Mouse (Mus musculus): ENCODE data around the gene Sept9. TPM values are rescaled to one million over a fixed set of nuclear protein-coding genes. Genes with fewer than 3 reads are reported as not detected.

Sept9 gene
- polyA plus RNA-seq, 1 experiment from 2014 or later: 78.9 TPM

GRCm38 (mm10) chr11:117309108-117309917 is 109.9 kb downstream of the Sept9 start:
- Histone ChIP-seq H3K9ac (ENCODE audit: low read depth, low read length) (peak overlapping the region; percentile 13; the same call in 1 of the 2 replicates), H3K27me3 (ENCODE audit: control insufficient read depth, insufficient read depth, low read length) (no peaks in the 10 kb centered on the region), H3K4me1 (ENCODE audit: control insufficient read depth, insufficient read depth, low read length) (peaks cover 79% of the 10 kb centered on the region), H3K9me3 (replicated peaks; ENCODE audit: control insufficient read depth, low read length) (no peaks in the 10 kb centered on the region), H3K4me2 (peak overlapping the region; percentile 12; the same call in 1 of the 2 replicates), H3K27ac (ENCODE audit: low read depth, low read length) (0 out of 2 replicates have a peak overlapping the region, but pooled peaks have one; percentile 22), H3K36me3 (ENCODE audit: control insufficient read depth, insufficient read depth, low read length) (no peaks in the 10 kb centered on the region), H3K4me3 (ENCODE audit: low read depth, low read length) (no peak overlapping the region)
- 63% methylated on average over 17 of the region's 17 CpGs for WGBS (ENCODE audit: insufficient replicate concordance)
- no peak for ATAC-seq (replicated peaks; ENCODE audit: insufficient number of reproducible peaks, low FRiP score, low TSS enrichment)

- Histone ChIP-seq H3K9me3 (replicated peaks; ENCODE audit: control insufficient read depth, low read length) (no peaks in the 10 kb centered on the region), H3K36me3 (ENCODE audit: control insufficient read depth, insufficient read depth, low read length) (no peaks in the 10 kb centered on the region), H3K9ac (ENCODE audit: low read depth, low read length) (no peak overlapping the region), H3K4me2 (no peak overlapping the region; the same call in 1 of the 2 replicates), H3K27ac (ENCODE audit: low read depth, low read length) (0 out of 2 replicates have a peak overlapping the region, but pooled peaks have one; percentile 22), H3K4me1 (ENCODE audit: control insufficient read depth, insufficient read depth, low read length) (peaks cover 85% of the 10 kb centered on the region), H3K27me3 (ENCODE audit: control insufficient read depth, insufficient read depth, low read length) (no peaks in the 10 kb centered on the region), H3K4me3 (ENCODE audit: low read depth, low read length) (no peak overlapping the region)
- no peak for ATAC-seq (replicated peaks; ENCODE audit: insufficient number of reproducible peaks, low FRiP score, low TSS enrichment)
- WGBS (ENCODE audit: insufficient replicate concordance): 70% methylated on average over 3 of the region's 3 CpGs
Observed at GRCm38 (mm10) chr11:117309918-117310287, 110.4 kb downstream of the Sept9 start.

GRCm38 (mm10) chr11:117310341-117311107 is 111.1 kb downstream of the Sept9 start:
- no peak overlapping the region for H3K9ac ChIP-seq (ENCODE audit: low read depth, low read length)
- H3K27ac ChIP-seq (ENCODE audit: low read depth, low read length): no peak overlapping the region
- no peaks in the 10 kb centered on the region for H3K36me3 ChIP-seq (ENCODE audit: control insufficient read depth, insufficient read depth, low read length)

GRCm38 (mm10) chr11:117311127-117311800 is 111.8 kb downstream of the Sept9 start:
- no peak overlapping the region for H3K4me2 ChIP-seq
- H3K9me3 ChIP-seq (replicated peaks; ENCODE audit: control insufficient read depth, low read length): no peaks in the 10 kb centered on the region

More at GRCm38 (mm10) chr11:117310341-117311107, 111.1 kb downstream of the Sept9 start:
- no peak for ATAC-seq (replicated peaks; ENCODE audit: insufficient number of reproducible peaks, low FRiP score, low TSS enrichment)
- WGBS (ENCODE audit: insufficient replicate concordance): 79% methylated on average over 12 of the region's 12 CpGs
- Histone ChIP-seq H3K27me3 (ENCODE audit: control insufficient read depth, insufficient read depth, low read length) (no peaks in the 10 kb centered on the region), H3K4me1 (ENCODE audit: control insufficient read depth, insufficient read depth, low read length) (peaks cover 89% of the 10 kb centered on the region), H3K9me3 (replicated peaks; ENCODE audit: control insufficient read depth, low read length) (no peaks in the 10 kb centered on the region), H3K4me2 (no peak overlapping the region), H3K4me3 (ENCODE audit: low read depth, low read length) (no peak overlapping the region)

GRCm38 (mm10) chr11:117312028-117312901 is 112.8 kb downstream of the Sept9 start:
- no peaks in the 10 kb centered on the region for H3K9me3 ChIP-seq (replicated peaks; ENCODE audit: control insufficient read depth, low read length)
- no peaks in the 10 kb centered on the region for H3K36me3 ChIP-seq (ENCODE audit: control insufficient read depth, insufficient read depth, low read length)
- no peak overlapping the region for H3K4me2 ChIP-seq
- no peaks in the 10 kb centered on the region for H3K27me3 ChIP-seq (ENCODE audit: control insufficient read depth, insufficient read depth, low read length)
- H3K27ac ChIP-seq (ENCODE audit: low read depth, low read length): peak overlapping the region; percentile 24; the same call in 1 of the 2 replicates
- no peak for ATAC-seq (replicated peaks; ENCODE audit: insufficient number of reproducible peaks, low FRiP score, low TSS enrichment)
- no peak overlapping the region for H3K9ac ChIP-seq (ENCODE audit: low read depth, low read length)
- peaks cover 90% of the 10 kb centered on the region for H3K4me1 ChIP-seq (ENCODE audit: control insufficient read depth, insufficient read depth, low read length)
- no peak overlapping the region for H3K4me3 ChIP-seq (ENCODE audit: low read depth, low read length)
- 59% methylated on average over 23 of the region's 23 CpGs for WGBS (ENCODE audit: insufficient replicate concordance)

More at GRCm38 (mm10) chr11:117311127-117311800, 111.8 kb downstream of the Sept9 start:
- no peaks in the 10 kb centered on the region for H3K36me3 ChIP-seq (ENCODE audit: control insufficient read depth, insufficient read depth, low read length)
- H3K9ac ChIP-seq (ENCODE audit: low read depth, low read length): no peak overlapping the region
- H3K27me3 ChIP-seq (ENCODE audit: control insufficient read depth, insufficient read depth, low read length): no peaks in the 10 kb centered on the region
- H3K27ac ChIP-seq (ENCODE audit: low read depth, low read length): no peak overlapping the region
- WGBS (ENCODE audit: insufficient replicate concordance): 64% methylated on average over 15 of the region's 15 CpGs
- no peak overlapping the region for H3K4me3 ChIP-seq (ENCODE audit: low read depth, low read length)
- ATAC-seq (replicated peaks; ENCODE audit: insufficient number of reproducible peaks, low FRiP score, low TSS enrichment): no peak
- H3K4me1 ChIP-seq (ENCODE audit: control insufficient read depth, insufficient read depth, low read length): peaks cover 88% of the 10 kb centered on the region

GRCm38 (mm10) chr11:117312936-117313335 is 113.5 kb downstream of the Sept9 start:
- H3K4me3 ChIP-seq (ENCODE audit: low read depth, low read length): no peak overlapping the region
- WGBS (ENCODE audit: insufficient replicate concordance): 37% methylated on average over 8 of the region's 8 CpGs
- no peak for ATAC-seq (replicated peaks; ENCODE audit: insufficient number of reproducible peaks, low FRiP score, low TSS enrichment)
- no peaks in the 10 kb centered on the region for H3K36me3 ChIP-seq (ENCODE audit: control insufficient read depth, insufficient read depth, low read length)
- H3K4me1 ChIP-seq (ENCODE audit: control insufficient read depth, insufficient read depth, low read length): peaks cover 90% of the 10 kb centered on the region
- peak overlapping the region; percentile 24; the same call in 1 of the 2 replicates for H3K27ac ChIP-seq (ENCODE audit: low read depth, low read length)
- H3K9me3 ChIP-seq (replicated peaks; ENCODE audit: control insufficient read depth, low read length): no peaks in the 10 kb centered on the region
- no peaks in the 10 kb centered on the region for H3K27me3 ChIP-seq (ENCODE audit: control insufficient read depth, insufficient read depth, low read length)
- no peak overlapping the region for H3K4me2 ChIP-seq
- no peak overlapping the region for H3K9ac ChIP-seq (ENCODE audit: low read depth, low read length)

GRCm38 (mm10) chr11:117313446-117313845 is 114.0 kb downstream of the Sept9 start:
- H3K36me3 ChIP-seq (ENCODE audit: control insufficient read depth, insufficient read depth, low read length): no peaks in the 10 kb centered on the region
- H3K27me3 ChIP-seq (ENCODE audit: control insufficient read depth, insufficient read depth, low read length): no peaks in the 10 kb centered on the region
- no peaks in the 10 kb centered on the region for H3K9me3 ChIP-seq (replicated peaks; ENCODE audit: control insufficient read depth, low read length)
- H3K27ac ChIP-seq (ENCODE audit: low read depth, low read length): no peak overlapping the region
- H3K4me3 ChIP-seq (ENCODE audit: low read depth, low read length): no peak overlapping the region
- WGBS (ENCODE audit: insufficient replicate concordance): 78% methylated on average over 7 of the region's 7 CpGs
- no peak overlapping the region for H3K4me2 ChIP-seq
- peaks cover 90% of the 10 kb centered on the region for H3K4me1 ChIP-seq (ENCODE audit: control insufficient read depth, insufficient read depth, low read length)
- H3K9ac ChIP-seq (ENCODE audit: low read depth, low read length): 0 out of 2 replicates have a peak overlapping the region, but pooled peaks have one; percentile 12
- no peak for ATAC-seq (replicated peaks; ENCODE audit: insufficient number of reproducible peaks, low FRiP score, low TSS enrichment)
